Mouse (Mus musculus) stomach, embryonic 14.5 days (tissue): Measurements from ENCODE around the gene Vps16. TPM values are rescaled to one million over a fixed set of nuclear protein-coding genes. Genes with fewer than 3 reads are reported as not detected.

Experiments
- polyA plus RNA-seq: library from polyadenylated mRNA; unstranded; fragments of >200 nt; fragmentation: Nextera tagmentation; extraction: Ambion mirVana; gene quantifications from 2 replicates; pipeline ENCODE4 v1.2.1, GENCODE M21; 2014

Vps16 gene
- polyA plus RNA-seq, 1 experiment from 2014 or later: 71.3 TPM

Other genes with a start within 250 kb of the Vps16 start
- 596 and 613 TPM in 2 replicates for gene Snrpb, start 244.9 kb upstream of the Vps16 start, polyA plus RNA-seq
- gene Tmc2, start 229.1 kb upstream of the Vps16 start, polyA plus RNA-seq: not detected in 2 replicates
- gene Nop56, start 149.9 kb upstream of the Vps16 start, polyA plus RNA-seq: 273 and 305 TPM in 2 replicates
- gene Idh3b, start 139.8 kb upstream of the Vps16 start, polyA plus RNA-seq: 165 and 169 TPM in 2 replicates
- 3.7 and 4.7 TPM in 2 replicates for gene Ebf4, start 129.2 kb upstream of the Vps16 start, polyA plus RNA-seq
- gene Cpxm1, start 26.8 kb upstream of the Vps16 start, polyA plus RNA-seq: 44.2 and 46.7 TPM in 2 replicates
- gene Gm28372, start 19.1 kb upstream of the Vps16 start, polyA plus RNA-seq: 0.13 TPM in 1 of 2 replicates, not detected in the other
- not detected in 2 replicates for gene 1700020A23Rik, start 19.1 kb upstream of the Vps16 start, polyA plus RNA-seq
- not detected in 2 replicates for gene Tmem239, start 17.9 kb upstream of the Vps16 start, polyA plus RNA-seq
- 12.4 and 12.9 TPM in 2 replicates for gene Pced1a, start 362 bp downstream of the Vps16 start, polyA plus RNA-seq
- 110 and 115 TPM in 2 replicates for gene Ptpra, start 25.9 kb downstream of the Vps16 start, polyA plus RNA-seq
- 85.6 and 86.2 TPM in 2 replicates for gene Mrps26, start 139.4 kb downstream of the Vps16 start, polyA plus RNA-seq
- not detected in 2 replicates for gene Oxt, start 151.8 kb downstream of the Vps16 start, polyA plus RNA-seq
- not detected in 2 replicates for gene Avp, start 158.2 kb downstream of the Vps16 start, polyA plus RNA-seq
- 17.1 and 17.9 TPM in 2 replicates for gene Fastkd5, start 205.7 kb downstream of the Vps16 start, polyA plus RNA-seq
- 14.0 and 14.6 TPM in 2 replicates for gene Ubox5, start 205.7 kb downstream of the Vps16 start, polyA plus RNA-seq
- gene Lzts3, start 218.5 kb downstream of the Vps16 start, polyA plus RNA-seq: 2.8 and 4.0 TPM in 2 replicates
- gene Ddrgk1, start 240.3 kb downstream of the Vps16 start, polyA plus RNA-seq: 65.7 and 66.6 TPM in 2 replicates
- 87.8 and 89.8 TPM in 2 replicates for gene Itpa, start 243.3 kb downstream of the Vps16 start, polyA plus RNA-seq